Mouse (Mus musculus): ENCODE measurements at regions not wholly inside any gene's neighbourhood (a gene's known extent, or its start where the extent isn't known, plus 50 kb on each side); places are given as distances from the start of the nearest gene placed in this dataset.

GRCm38 (mm10) chr13:103683169-103683568 lies 91.2 kb downstream of the Srek1 start:
- DNase-seq: no peak

- no peak for DNase-seq
Observed at GRCm38 (mm10) chr13:103680740-103681139, 93.7 kb downstream of the Srek1 start.

GRCm38 (mm10) chr13:103680052-103680451 lies 94.4 kb downstream of the Srek1 start:
- no peak for DNase-seq

- DNase-seq: no peak
Observed at GRCm38 (mm10) chr13:103676831-103677230, 97.6 kb downstream of the Srek1 start.

- DNase-seq: no peak
Observed at GRCm38 (mm10) chr13:103676221-103676620, 98.2 kb downstream of the Srek1 start.

- no peak for DNase-seq
Observed at GRCm38 (mm10) chr13:103670611-103671010, 103.8 kb downstream of the Srek1 start.

- DNase-seq: no peak
Observed at GRCm38 (mm10) chr13:103669856-103670255, 104.6 kb downstream of the Srek1 start.

GRCm38 (mm10) chr13:103667749-103668148 lies 106.7 kb downstream of the Srek1 start:
- DNase-seq: no peak

GRCm38 (mm10) chr13:103660248-103660996 lies 114.0 kb downstream of the Srek1 start:
- DNase-seq: no peak

- no peak for DNase-seq
Observed at GRCm38 (mm10) chr13:103655966-103656365, 118.4 kb downstream of the Srek1 start.

- no peak for DNase-seq
Observed at GRCm38 (mm10) chr13:103653216-103653615, 121.2 kb downstream of the Srek1 start.

GRCm38 (mm10) chr13:103649383-103649782 lies 125.0 kb downstream of the Srek1 start:
- DNase-seq: peak; percentile 42 to 62

- DNase-seq: no peak
Observed at GRCm38 (mm10) chr13:103648016-103648415, 126.4 kb downstream of the Srek1 start.

- peak; percentile 49 to 59 for DNase-seq
Observed at GRCm38 (mm10) chr13:103646035-103646434, 128.4 kb downstream of the Srek1 start.

GRCm38 (mm10) chr13:103643993-103644722 lies 130.2 kb downstream of the Srek1 start:
- DNase-seq: peak; percentile 72 to 80

- no peak for DNase-seq
Observed at GRCm38 (mm10) chr13:103643486-103643885, 130.9 kb downstream of the Srek1 start.

GRCm38 (mm10) chr13:103642542-103643375 lies 131.6 kb downstream of the Srek1 start:
- DNase-seq: peak; percentile 21 to 34

- DNase-seq: no peak
Observed at GRCm38 (mm10) chr13:103638038-103638437, 136.4 kb downstream of the Srek1 start.

GRCm38 (mm10) chr13:103637414-103637813 lies 137.0 kb downstream of the Srek1 start:
- no peak for DNase-seq

- DNase-seq: no peak
Observed at GRCm38 (mm10) chr13:103636595-103636994, 137.8 kb downstream of the Srek1 start.

GRCm38 (mm10) chr13:103623810-103624209 lies 150.6 kb downstream of the Srek1 start:
- DNase-seq: no peak

- DNase-seq: no peak
Observed at GRCm38 (mm10) chr13:103623319-103623718, 151.1 kb downstream of the Srek1 start.

GRCm38 (mm10) chr13:103622324-103622723 lies 152.1 kb downstream of the Srek1 start:
- DNase-seq: no peak
